Mouse (Mus musculus): ENCODE results near the gene Ubiad1.

DNA sequence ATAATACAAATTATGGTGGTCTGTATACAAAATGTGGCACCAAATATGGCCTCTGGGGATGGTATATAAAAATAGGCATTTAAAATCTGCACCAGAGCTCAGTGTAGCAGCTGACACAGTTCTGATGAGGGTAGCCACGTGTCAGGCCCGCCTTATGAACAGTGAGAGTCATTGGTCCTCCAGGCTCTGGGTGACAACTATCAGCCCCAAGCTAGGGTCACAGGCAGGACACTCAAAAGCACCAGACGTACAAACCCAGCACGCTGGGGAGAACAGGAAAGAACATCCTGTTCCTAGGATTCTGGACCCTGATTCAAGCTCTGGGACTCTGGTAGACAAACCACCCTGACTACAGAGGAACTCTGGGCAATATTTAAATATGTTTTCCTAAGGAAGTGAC lies 10.0 kb downstream of the Ubiad1 start:
- TF ChIP-seq GATA1 (IDR thresholded peaks at IDR 0.05; ENCODE audit: low read length) (no peak), TAL1 (IDR thresholded peaks at IDR 0.05; ENCODE audit: low read length) (no peak)
